Mouse (Mus musculus) megakaryocyte, embryonic 14.5 days (primary cell): ENCODE data around the gene Endou. TPM values are rescaled to one million over a fixed set of nuclear protein-coding genes. Genes with fewer than 3 reads are reported as not detected.

Experiments used
- H3K27me3 ChIP-seq: replicated peaks from 2 replicates; pipeline ENCODE3; 2012; ENCODE audit warnings: inconsistent platforms
- H3K36me3 ChIP-seq: replicated peaks from 2 replicates; pipeline ENCODE3; 2012; ENCODE audit warnings: low read length, inconsistent platforms, mixed read lengths
- H3K4me1 ChIP-seq: 2 replicates; pipeline ENCODE4 v1.6.1; 2012; ENCODE audit warnings: inconsistent platforms
- H3K4me3 ChIP-seq: replicated peaks from 2 replicates; pipeline ENCODE3; 2012; ENCODE audit warnings: moderate library complexity, mild to moderate bottlenecking, inconsistent platforms
- H3K9me3 ChIP-seq: 2 replicates; pipeline ENCODE4 v1.6.1; 2012; ENCODE audit warnings: inconsistent platforms
- FLI1 ChIP-seq: IDR thresholded peaks from 2 replicates; pipeline ENCODE4 v1.6.1; 2012; ENCODE audit warnings: low read length, inconsistent platforms, mixed read lengths
- GATA1 ChIP-seq: IDR thresholded peaks from 3 replicates; pipeline ENCODE4 v1.6.1; 2012; ENCODE audit warnings: mixed read lengths, low read length, inconsistent platforms, borderline replicate concordance
- polyA plus RNA-seq: library from polyadenylated mRNA; stranded (reverse); fragments of >175 nt; gene quantifications from 2 replicates; pipeline ENCODE4 v1.2.3, GENCODE M21; 2012; ENCODE audit warnings: low replicate concordance; ENCODE audit not compliant: insufficient read depth

The Endou gene
- polyA plus RNA-seq, 1 experiment: 0.09 TPM

DNA sequence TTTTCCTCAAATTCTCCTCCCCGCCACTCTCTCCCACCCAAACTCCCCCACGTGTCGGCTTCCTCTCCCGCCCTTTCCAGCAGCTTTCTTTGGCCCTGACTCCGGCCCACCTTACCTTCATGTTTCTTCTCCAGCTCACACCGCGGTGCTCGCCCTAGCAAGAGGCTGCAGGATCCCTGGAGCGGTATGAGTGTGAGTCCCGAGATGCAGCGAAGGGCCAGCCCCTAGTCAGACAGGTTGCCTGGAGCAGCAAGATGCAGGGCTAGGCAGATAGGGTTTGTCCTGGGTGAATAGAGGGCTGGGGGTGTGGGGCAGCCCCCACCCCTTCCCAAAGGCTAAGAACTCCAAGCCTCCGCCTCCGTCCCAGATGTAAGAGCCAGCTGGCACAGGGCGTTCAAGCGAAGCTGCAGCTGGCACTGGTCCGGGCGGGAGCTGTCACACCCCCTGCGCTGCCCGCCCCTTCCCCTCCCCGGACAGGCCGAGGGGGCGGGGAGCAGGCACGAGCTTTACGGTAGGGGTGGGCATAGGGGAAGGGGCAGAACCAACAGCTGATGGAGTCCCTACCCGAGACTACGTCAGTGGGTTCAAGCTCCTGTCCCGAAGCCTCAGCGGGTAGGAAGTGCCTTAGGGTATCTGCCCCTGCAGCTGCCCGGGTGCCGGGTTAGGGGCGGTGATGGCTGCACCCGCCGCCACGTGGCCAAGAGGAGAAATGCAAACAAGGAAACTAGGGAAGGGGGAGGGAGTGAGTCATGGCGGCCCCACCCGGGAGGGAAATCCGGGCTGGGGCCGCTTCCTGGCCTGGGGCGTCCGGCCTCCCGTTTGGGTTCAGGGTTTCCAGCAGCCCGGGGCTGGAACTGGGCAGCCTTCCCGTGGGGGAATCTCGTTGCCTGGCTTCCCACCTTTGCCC, 36.4 kb upstream of the Endou start, which contains the start of gene Rapgef3:
TSS of gene Rapgef3 (minus strand) at position 693 of the 907 bp plus-strand sequence.
- H3K4me1 ChIP-seq: peaks cover 59% of the 10 kb centered on the region
- H3K27me3 ChIP-seq: peaks cover 86% of the 10 kb centered on the region

DNA sequence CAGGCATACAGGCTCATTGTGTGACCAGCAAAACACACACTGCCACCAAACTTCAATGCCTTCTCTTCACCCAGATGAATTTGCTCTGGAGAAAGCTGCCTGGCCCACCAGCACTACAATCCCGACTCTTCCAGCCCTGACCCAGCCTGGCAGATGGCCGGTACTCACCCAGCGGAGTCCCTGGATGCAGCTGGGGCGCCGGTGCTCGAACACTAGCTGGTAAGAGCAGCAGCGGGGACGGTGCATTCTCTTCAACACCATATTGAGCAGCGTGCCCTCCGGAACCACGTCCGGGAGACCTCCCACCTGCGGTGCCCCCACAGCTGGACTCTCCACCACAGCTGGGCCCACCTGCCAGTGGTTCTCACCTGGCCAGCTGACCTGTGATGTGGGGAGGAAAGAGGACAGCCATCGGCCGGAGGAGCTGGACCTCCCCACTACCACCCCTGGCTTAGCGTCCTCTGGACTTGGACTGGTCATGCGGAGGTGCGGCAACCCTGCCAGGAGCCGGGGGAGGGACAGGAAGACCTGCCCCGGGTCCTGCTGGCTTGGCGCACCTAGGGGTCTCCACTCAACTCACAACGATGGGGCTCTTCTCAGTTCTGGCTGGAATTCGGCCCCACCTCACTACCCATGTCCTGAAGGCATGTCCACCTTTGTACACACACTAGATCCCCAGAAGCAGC, 35.6 kb upstream of the Endou start:
- peaks cover 56% of the 10 kb centered on the region for H3K4me1 ChIP-seq
- H3K9me3 ChIP-seq: no peaks in the 10 kb centered on the region
- no peaks in the 10 kb centered on the region for H3K36me3 ChIP-seq
- peaks cover 91% of the 10 kb centered on the region for H3K27me3 ChIP-seq
- TF ChIP-seq GATA1 (no peak), FLI1 (no peak)
- peak overlapping the region; percentile 90 for H3K4me3 ChIP-seq

More for the DNA sequence above, 36.4 kb upstream of the Endou start, which contains the start of gene Rapgef3:
- no peaks in the 10 kb centered on the region for H3K9me3 ChIP-seq
- H3K4me3 ChIP-seq: peak within 1 kb of the TSS; percentile 90
- no peak for TF ChIP-seq FLI1
- no peak for TF ChIP-seq GATA1
- no peaks in the 10 kb centered on the region for H3K36me3 ChIP-seq

DNA sequence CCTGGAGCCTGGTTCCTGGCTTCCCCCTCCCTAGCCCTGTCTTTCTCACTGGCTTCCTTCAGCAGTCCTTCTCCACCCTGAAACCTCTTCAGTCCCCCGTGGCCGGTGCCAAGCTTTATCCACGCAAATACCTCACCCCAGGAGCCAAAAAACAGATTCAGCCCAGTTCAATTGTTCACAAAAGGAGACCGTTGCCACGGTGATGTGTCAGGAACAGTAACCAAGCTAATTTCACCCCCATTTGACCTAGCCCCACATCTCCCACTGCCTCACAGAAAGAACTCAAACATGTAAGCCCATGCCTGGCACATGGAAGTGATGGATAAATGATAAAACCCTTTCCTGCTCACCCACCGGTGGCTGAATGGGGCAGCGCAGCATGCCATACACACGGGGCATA, 35.1 kb upstream of the Endou start:
- no peaks in the 10 kb centered on the region for H3K9me3 ChIP-seq
- TF ChIP-seq FLI1: no peak
- TF ChIP-seq GATA1: no peak
- peak overlapping the region; percentile 53 for H3K4me3 ChIP-seq
- no peaks in the 10 kb centered on the region for H3K36me3 ChIP-seq
- peaks cover 92% of the 10 kb centered on the region for H3K27me3 ChIP-seq
- H3K4me1 ChIP-seq: peaks cover 52% of the 10 kb centered on the region

DNA sequence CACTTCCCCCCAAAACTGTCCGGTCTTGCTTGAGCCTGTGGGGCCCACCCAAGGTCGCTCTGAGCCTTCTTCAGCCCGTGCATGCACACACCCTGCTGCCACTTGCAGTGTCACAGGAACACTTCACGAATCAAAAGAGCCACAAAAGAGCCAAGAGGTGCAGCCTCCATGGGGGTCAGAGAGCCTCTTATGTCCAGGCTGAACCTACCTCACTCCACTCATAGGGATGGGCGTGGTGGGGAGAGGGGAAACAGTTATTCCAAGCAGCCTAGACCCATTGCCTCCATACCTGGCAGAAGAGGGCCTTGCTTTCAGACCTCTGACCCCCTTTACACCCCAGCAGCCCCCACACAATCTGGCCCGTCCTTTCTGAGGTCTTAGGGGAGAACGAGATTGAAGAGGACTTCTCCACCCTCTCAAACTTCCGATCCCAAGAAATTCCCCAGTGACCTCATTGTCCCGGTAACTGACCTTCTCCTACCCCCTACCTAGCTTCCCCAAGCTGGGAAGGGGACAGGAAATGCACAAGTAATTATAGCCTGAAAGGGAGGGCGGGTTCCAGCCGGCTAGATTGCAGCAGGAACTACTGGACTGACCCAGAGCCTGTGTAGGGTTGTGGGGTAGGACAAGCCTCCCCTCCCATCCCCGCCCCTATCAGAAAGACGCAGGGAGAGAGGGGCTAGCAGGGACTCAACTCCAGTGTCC, 34.1 kb upstream of the Endou start:
- TF ChIP-seq GATA1: no peak
- TF ChIP-seq FLI1: no peak
- peaks cover 88% of the 10 kb centered on the region for H3K27me3 ChIP-seq

DNA sequence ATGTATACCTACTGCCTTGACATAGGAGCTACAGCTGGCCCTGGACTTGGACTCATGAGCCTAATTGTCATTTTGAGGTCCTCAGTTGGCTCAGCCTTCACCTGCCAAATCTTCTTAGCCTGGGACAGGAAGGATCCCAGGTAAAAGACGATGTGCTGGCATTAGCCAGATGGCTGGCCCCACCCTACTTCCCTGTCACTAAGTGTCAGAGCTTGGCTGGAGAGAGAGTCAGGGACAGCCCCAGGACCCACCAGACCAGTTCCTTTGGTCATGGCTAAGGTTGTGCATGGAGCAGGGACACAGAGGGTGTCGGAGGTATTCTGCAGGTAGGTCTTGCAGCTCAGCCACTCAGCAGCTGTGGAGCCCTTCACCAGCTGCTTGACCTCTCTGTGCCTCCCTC, 33.4 kb upstream of the Endou start:
- Histone ChIP-seq H3K4me1 (peaks cover 64% of the 10 kb centered on the region), H3K27me3 (peaks cover 87% of the 10 kb centered on the region), H3K9me3 (no peaks in the 10 kb centered on the region), H3K36me3 (no peaks in the 10 kb centered on the region), H3K4me3 (no peak overlapping the region)
- TF ChIP-seq GATA1: no peak
- TF ChIP-seq FLI1: no peak

More for the DNA sequence above, 34.1 kb upstream of the Endou start:
- Histone ChIP-seq H3K4me3 (no peak overlapping the region), H3K9me3 (no peaks in the 10 kb centered on the region), H3K4me1 (peaks cover 61% of the 10 kb centered on the region), H3K36me3 (no peaks in the 10 kb centered on the region)

DNA sequence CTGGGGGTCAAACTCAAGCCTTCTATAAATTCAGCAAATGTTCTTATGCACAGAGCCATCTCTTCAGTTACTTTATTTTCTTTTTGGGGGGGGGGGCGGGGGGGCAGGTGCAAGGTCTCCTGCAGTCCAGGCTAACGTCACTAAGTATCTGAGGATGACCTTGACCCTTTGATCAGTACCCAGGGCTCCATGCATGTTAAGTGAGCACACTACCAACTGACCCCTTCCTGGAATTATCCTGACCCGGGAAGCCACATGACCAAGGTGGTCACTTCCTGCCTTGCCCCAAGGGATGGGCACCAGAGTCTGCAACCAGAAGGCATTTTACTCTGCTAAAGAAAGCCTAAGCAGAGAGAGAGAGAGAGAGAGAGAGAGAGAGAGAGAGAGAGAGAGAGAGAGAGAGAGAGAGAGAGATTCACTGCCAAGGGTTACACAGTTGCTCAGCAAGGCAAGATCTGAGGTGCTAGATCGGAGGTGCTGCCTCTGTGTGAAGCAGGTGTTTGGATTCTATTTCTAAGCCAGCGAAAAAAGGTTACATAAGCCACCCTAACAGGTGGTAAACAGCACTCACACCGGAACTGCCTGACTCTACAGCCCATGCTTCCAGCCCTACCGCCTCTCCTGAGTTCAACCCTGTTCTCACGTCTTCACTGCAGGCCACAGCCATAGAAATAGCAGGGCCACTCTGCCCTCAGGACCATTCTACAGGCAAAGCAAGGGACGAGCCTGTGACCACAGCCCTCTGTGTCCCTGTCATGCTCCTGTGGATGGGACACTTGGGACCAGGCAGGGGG, 32.3 kb upstream of the Endou start:
- Histone ChIP-seq H3K9me3 (no peaks in the 10 kb centered on the region), H3K27me3 (peaks cover 88% of the 10 kb centered on the region), H3K4me1 (peaks cover 64% of the 10 kb centered on the region), H3K36me3 (no peaks in the 10 kb centered on the region), H3K4me3 (no peak overlapping the region)
- TF ChIP-seq GATA1: no peak
- no peak for TF ChIP-seq FLI1

DNA sequence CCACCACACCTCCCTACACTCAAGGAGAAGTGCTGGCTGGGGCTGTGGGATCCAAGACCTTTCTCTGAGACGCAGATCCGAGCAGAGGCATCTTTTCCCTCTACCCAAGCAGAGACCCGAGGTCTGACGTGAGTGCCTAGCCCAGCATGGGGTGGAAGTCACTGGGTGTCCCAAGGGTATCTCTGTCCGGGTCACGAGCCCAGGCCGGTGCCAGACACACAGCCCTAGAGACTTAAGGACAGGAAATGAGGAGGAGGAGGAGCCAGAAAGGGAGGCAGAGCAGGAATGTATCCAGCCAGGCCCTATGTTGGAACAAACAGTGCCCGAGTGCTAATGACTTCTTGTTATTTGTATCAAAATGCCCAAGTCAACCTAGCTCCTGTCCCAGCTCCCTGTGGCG, 31.6 kb upstream of the Endou start:
- no peak overlapping the region for H3K4me3 ChIP-seq
- TF ChIP-seq FLI1 (no peak), GATA1 (no peak)
- H3K9me3 ChIP-seq: no peaks in the 10 kb centered on the region
- H3K27me3 ChIP-seq: peaks cover 86% of the 10 kb centered on the region
- H3K36me3 ChIP-seq: no peaks in the 10 kb centered on the region
- H3K4me1 ChIP-seq: peaks cover 63% of the 10 kb centered on the region

DNA sequence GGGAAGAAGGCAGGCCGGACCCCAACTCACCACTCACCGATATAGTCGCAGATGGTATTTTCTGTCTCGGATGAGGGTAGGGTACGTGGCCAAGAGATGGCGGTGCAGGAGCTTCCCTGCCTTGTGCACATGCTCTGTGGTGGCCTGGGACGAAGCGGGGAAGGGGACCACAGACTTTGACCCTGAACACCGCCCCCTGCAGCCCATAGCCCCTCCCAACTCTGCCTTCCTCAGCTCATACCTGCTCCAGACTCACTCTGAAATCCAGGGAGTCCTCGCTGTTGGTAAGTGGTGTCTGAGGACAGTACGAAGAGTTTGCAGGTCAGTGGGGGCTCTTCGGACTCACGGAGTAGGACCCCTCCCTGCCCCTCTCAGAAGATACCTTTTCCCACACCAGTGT, 30.3 kb upstream of the Endou start:
- Histone ChIP-seq H3K36me3 (no peaks in the 10 kb centered on the region), H3K9me3 (no peaks in the 10 kb centered on the region), H3K4me3 (no peak overlapping the region), H3K27me3 (peaks cover 86% of the 10 kb centered on the region), H3K4me1 (peaks cover 63% of the 10 kb centered on the region)
- no peak for TF ChIP-seq GATA1
- no peak for TF ChIP-seq FLI1

DNA sequence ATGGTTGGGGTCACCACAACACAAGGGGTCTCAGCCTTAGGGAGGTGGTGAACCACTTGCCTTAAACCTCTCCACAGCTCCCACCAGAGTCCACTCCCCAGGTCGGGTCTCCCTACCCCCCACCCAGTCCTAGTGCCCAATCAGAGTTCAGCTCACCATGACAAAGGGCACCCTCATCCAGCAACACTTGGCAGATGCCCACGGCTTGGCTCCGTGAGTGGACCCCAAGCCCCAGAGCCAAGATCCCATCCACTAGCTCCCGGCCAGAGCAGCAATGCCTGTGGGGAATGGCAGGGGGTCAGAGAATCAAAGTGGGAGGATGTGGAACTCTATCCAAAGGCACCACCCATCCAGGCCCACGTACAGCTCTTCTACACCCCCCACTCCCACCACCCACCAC, 29.8 kb upstream of the Endou start:
- no peak overlapping the region for H3K4me3 ChIP-seq
- H3K9me3 ChIP-seq: no peaks in the 10 kb centered on the region
- H3K27me3 ChIP-seq: peaks cover 86% of the 10 kb centered on the region
- H3K36me3 ChIP-seq: no peaks in the 10 kb centered on the region
- no peak for TF ChIP-seq GATA1
- no peak for TF ChIP-seq FLI1
- H3K4me1 ChIP-seq: peaks cover 64% of the 10 kb centered on the region
